Mouse (Mus musculus) testis, adult 2 months (tissue): ENCODE measurements at regions not wholly inside any gene's neighbourhood (a gene's known extent, or its start where the extent isn't known, plus 50 kb on each side); places are given as distances from the start of the nearest gene placed in this dataset.

Source experiments
- CTCF ChIP-seq: fragments of 200-500 bp; IDR thresholded peaks from 2 replicates; pipeline ENCODE4 v1.5.1; 2012; ENCODE audit warnings: low read depth, mild to moderate bottlenecking, inconsistent platforms, low read length, moderate library complexity; ENCODE audit not compliant: control insufficient read depth, insufficient read depth, insufficient replicate concordance
- POLR2A ChIP-seq: fragments of 200-500 bp; IDR thresholded peaks from 2 replicates; pipeline ENCODE4 v1.6.1; 2012; ENCODE audit warnings: low read depth, mild to moderate bottlenecking, inconsistent platforms, low read length, moderate library complexity; ENCODE audit not compliant: control insufficient read depth

DNA sequence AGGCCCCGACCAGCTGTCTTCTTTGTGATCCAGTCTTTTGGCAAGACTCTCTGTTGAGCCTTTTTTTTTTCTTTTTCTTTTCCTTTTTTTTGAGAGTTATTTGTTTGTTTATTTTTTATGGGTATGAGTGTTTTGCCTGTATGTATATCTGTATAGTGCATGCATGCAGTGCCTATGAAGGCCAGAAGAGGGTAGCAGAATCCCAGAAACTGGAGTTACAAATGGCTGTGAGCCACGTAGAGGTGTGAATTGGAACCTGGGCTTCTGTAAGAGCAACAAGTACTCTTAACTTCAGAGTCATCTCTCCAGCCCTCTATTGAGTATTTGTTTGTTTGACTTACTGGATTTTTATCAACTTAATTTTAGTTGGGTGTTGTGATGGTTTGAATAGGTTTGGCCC lies 239.8 kb downstream of the Zfp704 start:
- TF ChIP-seq CTCF: no peak
- no peak for TF ChIP-seq POLR2A
